Mouse (Mus musculus): ENCODE data around the gene Brf1. TPM values are rescaled to one million over a fixed set of nuclear protein-coding genes. Genes with fewer than 3 reads are reported as not detected.

Gene Brf1
- polyA plus RNA-seq, 1 experiment from 2014 or later, result 41.4 TPM

GRCm38 (mm10) chr12:113014561-113015556 lies 14.4 kb upstream of the Brf1 start:
- no peak for TF ChIP-seq CTCF (IDR thresholded peaks at IDR 0.05; ENCODE audit: low read depth)
- DNase-seq (ENCODE audit: low spot score), result no peak
- WGBS, result 1% methylated on average over 62 of the region's 64 CpGs

GRCm38 (mm10) chr12:113013604-113014558 lies 13.4 kb upstream of the Brf1 start, which contains the start of gene Pacs2:
Gene Pacs2 (plus strand): TSS chr12:113014508.
- no peaks in the 10 kb centered on the region for H3K27me3 ChIP-seq (ENCODE audit: insufficient read depth, low read length)
- peak; percentile 95 for ATAC-seq (replicated peaks; ENCODE audit: low FRiP score, low read depth)
- H3K4me1 ChIP-seq (replicated peaks; ENCODE audit: insufficient read depth, low read length), result peaks cover 11% of the 10 kb centered on the region; the same call in 1 of the 2 replicates
- peak; percentile 93 for DNase-seq (ENCODE audit: low spot score)
- peak within 1 kb of the TSS; percentile 97 for H3K4me2 ChIP-seq (ENCODE audit: low read length)
- 4% methylated on average over 41 of the region's 85 CpGs for WGBS
- no peaks in the 10 kb centered on the region for H3K9me3 ChIP-seq (replicated peaks; ENCODE audit: low read length)
- no peak for TF ChIP-seq CTCF (IDR thresholded peaks at IDR 0.05; ENCODE audit: low read depth)
- peak within 1 kb of the TSS; percentile 91 for H3K9ac ChIP-seq (ENCODE audit: low read depth, low read length)
- H3K27ac ChIP-seq, result peak within 1 kb of the TSS; percentile 89
- H3K36me3 ChIP-seq (ENCODE audit: insufficient read depth, low read length), result no peaks in the 10 kb centered on the region
- H3K4me3 ChIP-seq (replicated peaks; ENCODE audit: low read depth, low read length), result peak within 1 kb of the TSS; percentile 78

More at GRCm38 (mm10) chr12:113014561-113015556, 14.4 kb upstream of the Brf1 start:
- Histone ChIP-seq H3K4me2 (ENCODE audit: low read length) (peak overlapping the region; percentile 97), H3K27ac (peak overlapping the region; percentile 86), H3K36me3 (ENCODE audit: insufficient read depth, low read length) (no peaks in the 10 kb centered on the region), H3K9me3 (replicated peaks; ENCODE audit: low read length) (no peaks in the 10 kb centered on the region), H3K4me1 (replicated peaks; ENCODE audit: insufficient read depth, low read length) (peaks cover 11% of the 10 kb centered on the region; the same call in 1 of the 2 replicates), H3K9ac (ENCODE audit: low read depth, low read length) (peak overlapping the region; percentile 91), H3K27me3 (ENCODE audit: insufficient read depth, low read length) (no peaks in the 10 kb centered on the region), H3K4me3 (replicated peaks; ENCODE audit: low read depth, low read length) (peak overlapping the region; percentile 78)
- ATAC-seq (replicated peaks; ENCODE audit: low FRiP score, low read depth), result peak; percentile 48; the same call in 1 of the 2 replicates

- 69% methylated on average over 3 of the region's 3 CpGs for WGBS
Measured at GRCm38 (mm10) chr12:113013021-113013491, 12.6 kb upstream of the Brf1 start.

GRCm38 (mm10) chr12:113012443-113012842 lies 11.9 kb upstream of the Brf1 start:
- Histone ChIP-seq H3K4me2 (ENCODE audit: low read length) (no peak overlapping the region), H3K9ac (ENCODE audit: low read depth, low read length) (no peak overlapping the region), H3K9me3 (replicated peaks; ENCODE audit: low read length) (no peaks in the 10 kb centered on the region), H3K4me3 (replicated peaks; ENCODE audit: low read depth, low read length) (no peak overlapping the region), H3K27me3 (ENCODE audit: insufficient read depth, low read length) (no peaks in the 10 kb centered on the region), H3K27ac (no peak overlapping the region), H3K36me3 (ENCODE audit: insufficient read depth, low read length) (no peaks in the 10 kb centered on the region), H3K4me1 (replicated peaks; ENCODE audit: insufficient read depth, low read length) (peaks cover 11% of the 10 kb centered on the region; the same call in 1 of the 2 replicates)
- no peak for TF ChIP-seq CTCF (IDR thresholded peaks at IDR 0.05; ENCODE audit: low read depth)
- ATAC-seq (replicated peaks; ENCODE audit: low FRiP score, low read depth) (no peak), DNase-seq (ENCODE audit: low spot score) (no peak)
- WGBS, result 91% methylated on average over 5 of the region's 5 CpGs

More at GRCm38 (mm10) chr12:113013021-113013491, 12.6 kb upstream of the Brf1 start:
- no peaks in the 10 kb centered on the region for H3K27me3 ChIP-seq (ENCODE audit: insufficient read depth, low read length)
- DNase-seq (ENCODE audit: low spot score), result no peak
- H3K4me2 ChIP-seq (ENCODE audit: low read length), result peak overlapping the region; percentile 97
- H3K9ac ChIP-seq (ENCODE audit: low read depth, low read length), result peak overlapping the region; percentile 91; the same call in 1 of the 2 replicates
- no peaks in the 10 kb centered on the region for H3K9me3 ChIP-seq (replicated peaks; ENCODE audit: low read length)
- H3K27ac ChIP-seq, result peak overlapping the region; percentile 89
- H3K36me3 ChIP-seq (ENCODE audit: insufficient read depth, low read length), result no peaks in the 10 kb centered on the region
- TF ChIP-seq CTCF (IDR thresholded peaks at IDR 0.05; ENCODE audit: low read depth), result no peak
- peaks cover 11% of the 10 kb centered on the region; the same call in 1 of the 2 replicates for H3K4me1 ChIP-seq (replicated peaks; ENCODE audit: insufficient read depth, low read length)
- ATAC-seq (replicated peaks; ENCODE audit: low FRiP score, low read depth), result no peak
- H3K4me3 ChIP-seq (replicated peaks; ENCODE audit: low read depth, low read length), result no peak overlapping the region

- Histone ChIP-seq H3K9ac (ENCODE audit: low read depth, low read length) (no peak overlapping the region), H3K4me2 (ENCODE audit: low read length) (no peak overlapping the region), H3K27me3 (ENCODE audit: insufficient read depth, low read length) (no peaks in the 10 kb centered on the region), H3K36me3 (ENCODE audit: insufficient read depth, low read length) (no peaks in the 10 kb centered on the region), H3K27ac (no peak overlapping the region), H3K9me3 (replicated peaks; ENCODE audit: low read length) (no peaks in the 10 kb centered on the region), H3K4me3 (replicated peaks; ENCODE audit: low read depth, low read length) (no peak overlapping the region), H3K4me1 (replicated peaks; ENCODE audit: insufficient read depth, low read length) (peaks cover 11% of the 10 kb centered on the region; the same call in 1 of the 2 replicates)
- no peak for DNase-seq (ENCODE audit: low spot score)
- WGBS, result 79% methylated on average over 6 of the region's 6 CpGs
- ATAC-seq (replicated peaks; ENCODE audit: low FRiP score, low read depth), result no peak
- TF ChIP-seq CTCF (IDR thresholded peaks at IDR 0.05; ENCODE audit: low read depth), result no peak
Measured at GRCm38 (mm10) chr12:113011702-113012360, 11.3 kb upstream of the Brf1 start.
